Mouse (Mus musculus) thymus, postnatal 25 days (tissue): ENCODE measurements around the gene Macrod1.
A peak's percentile ranks its signal among the peaks of the same experiment; 100 is the strongest.

ENCODE experiments used
- DNase-seq: peaks from one replicate; pipeline ENCODE4 v3.0.0; 2022

The Macrod1 gene

GRCm38 (mm10) chr19:7177804-7178511 lies 121.3 kb downstream of the Macrod1 start:
- no peak for DNase-seq

- DNase-seq: no peak
These were observed 122.3 kb downstream of the Macrod1 start for GRCm38 (mm10) chr19:7178841-7179452.

GRCm38 (mm10) chr19:7180756-7181405 lies 124.3 kb downstream of the Macrod1 start:
- DNase-seq: no peak

- no peak for DNase-seq
These were observed 124.9 kb downstream of the Macrod1 start for GRCm38 (mm10) chr19:7181496-7181895.

GRCm38 (mm10) chr19:7182273-7182949 lies 125.8 kb downstream of the Macrod1 start:
- peak; percentile 53 for DNase-seq

GRCm38 (mm10) chr19:7183419-7183818 lies 126.8 kb downstream of the Macrod1 start:
- DNase-seq: no peak

GRCm38 (mm10) chr19:7185059-7185458 lies 128.4 kb downstream of the Macrod1 start:
- DNase-seq: no peak

GRCm38 (mm10) chr19:7185715-7186291 lies 129.2 kb downstream of the Macrod1 start:
- no peak for DNase-seq

GRCm38 (mm10) chr19:7187157-7187556 lies 130.5 kb downstream of the Macrod1 start:
- no peak for DNase-seq

- DNase-seq: no peak
These were observed 132.4 kb downstream of the Macrod1 start for GRCm38 (mm10) chr19:7189026-7189425.

- no peak for DNase-seq
These were observed 134.4 kb downstream of the Macrod1 start for GRCm38 (mm10) chr19:7190986-7191385.

- DNase-seq: no peak
These were observed 135.0 kb downstream of the Macrod1 start for GRCm38 (mm10) chr19:7191639-7192038.

- DNase-seq: no peak
These were observed 136.0 kb downstream of the Macrod1 start for GRCm38 (mm10) chr19:7192561-7192967.

- peak; percentile 57 for DNase-seq
These were observed 139.5 kb downstream of the Macrod1 start for GRCm38 (mm10) chr19:7195900-7196728.

GRCm38 (mm10) chr19:7196741-7197270 lies 140.2 kb downstream of the Macrod1 start:
- no peak for DNase-seq

GRCm38 (mm10) chr19:7197445-7197844 lies 140.8 kb downstream of the Macrod1 start:
- no peak for DNase-seq

GRCm38 (mm10) chr19:7199089-7199488 lies 142.5 kb downstream of the Macrod1 start:
- DNase-seq: no peak

GRCm38 (mm10) chr19:7200427-7200826 lies 143.8 kb downstream of the Macrod1 start:
- DNase-seq: no peak

GRCm38 (mm10) chr19:7204898-7205297 lies 148.3 kb downstream of the Macrod1 start:
- no peak for DNase-seq

GRCm38 (mm10) chr19:7205326-7205725 lies 148.7 kb downstream of the Macrod1 start:
- DNase-seq: no peak

- DNase-seq: peak; percentile 93
These were observed 149.4 kb downstream of the Macrod1 start, which contains the start of gene Otub1 for GRCm38 (mm10) chr19:7205753-7206736. TSS of gene Otub1 (minus strand) at chr19:7206316.
